Mouse (Mus musculus): ENCODE data around the gene Smoc2.

GRCm38 (mm10) chr17:14273386-14273785, 5.9 kb upstream of the Smoc2 start:
- TF ChIP-seq CTCF (IDR thresholded peaks at IDR 0.05; ENCODE audit: low read depth) (no peak), EP300 (IDR thresholded peaks at IDR 0.05; ENCODE audit: low read depth) (no peak)
